Mouse (Mus musculus): ENCODE measurements around the gene Zbtb34. TPM values are rescaled to one million over a fixed set of nuclear protein-coding genes. Genes with fewer than 3 reads are reported as not detected.

The Zbtb34 gene
- 4.5 and 4.8 TPM in 2 replicates for polyA plus RNA-seq (2015; fragmentation: Nextera tagmentation; extraction: Ambion mirVana)

DNA sequence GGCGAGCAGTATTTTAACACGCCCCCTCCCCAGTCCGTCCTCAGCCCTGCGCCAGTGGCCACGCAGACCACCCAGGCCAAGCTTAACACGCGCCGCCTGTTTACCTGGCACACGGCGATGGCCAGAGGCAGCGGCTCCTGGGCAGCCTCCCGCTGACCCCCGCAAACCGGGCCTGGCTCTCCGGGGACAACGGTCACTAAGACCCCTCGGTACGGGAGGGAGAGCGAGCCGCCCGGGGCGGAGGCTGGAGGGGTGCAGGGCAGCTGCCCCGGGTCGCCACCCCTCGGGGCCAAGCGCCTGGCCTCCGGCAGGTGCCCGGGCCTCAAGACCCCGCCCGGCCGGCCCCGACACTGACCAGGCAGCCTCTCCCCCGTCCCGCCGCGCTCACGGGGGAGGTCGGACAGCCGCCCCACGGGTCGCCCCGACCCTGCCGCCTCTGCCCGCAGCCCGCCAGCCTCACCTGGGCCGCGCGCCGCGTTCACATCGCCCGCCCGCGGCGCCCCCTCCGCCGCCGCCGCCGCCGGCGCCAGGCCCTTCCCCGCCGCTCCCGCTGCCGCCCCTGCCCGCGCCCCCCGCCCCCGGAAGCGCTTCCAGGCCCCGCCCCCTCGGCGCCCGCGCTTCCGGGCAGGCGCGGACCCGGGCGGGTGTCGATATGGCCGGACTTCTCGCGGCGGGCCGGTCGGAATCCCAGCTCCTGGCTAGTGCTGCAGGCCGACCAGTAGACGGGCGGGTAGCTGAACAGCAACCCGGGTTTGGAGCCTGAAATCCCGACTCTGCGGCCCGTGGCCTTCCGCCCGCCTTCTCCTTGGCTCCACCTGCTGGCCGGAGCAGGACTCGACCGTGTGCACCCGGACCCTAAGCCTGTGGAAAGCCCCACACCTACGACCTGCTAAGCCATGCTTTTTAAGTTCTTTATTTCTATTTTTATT is at the start of gene Zbtb34:
Gene Zbtb34, minus strand, starts transcription at position 554 of the 929 bp plus-strand sequence.
- peak within 1 kb of the TSS; percentile 79 for H3K27ac ChIP-seq
- no peaks in the 10 kb centered on the region; the same call in 1 of the 2 replicates for H3K36me3 ChIP-seq
- H3K27me3 ChIP-seq (replicated peaks), result no peaks in the 10 kb centered on the region
- under 1% methylated on average over 98 of the region's 102 CpGs for WGBS
- H3K9ac ChIP-seq, result peak within 1 kb of the TSS; percentile 92
- H3K4me3 ChIP-seq (replicated peaks), result peak within 1 kb of the TSS; percentile 99
- peak within 1 kb of the TSS; percentile 91 for H3K4me2 ChIP-seq (replicated peaks)
- H3K4me1 ChIP-seq (replicated peaks), result peaks cover 18% of the 10 kb centered on the region
- peak; percentile 82 for ATAC-seq
- no peaks in the 10 kb centered on the region for H3K9me3 ChIP-seq

DNA sequence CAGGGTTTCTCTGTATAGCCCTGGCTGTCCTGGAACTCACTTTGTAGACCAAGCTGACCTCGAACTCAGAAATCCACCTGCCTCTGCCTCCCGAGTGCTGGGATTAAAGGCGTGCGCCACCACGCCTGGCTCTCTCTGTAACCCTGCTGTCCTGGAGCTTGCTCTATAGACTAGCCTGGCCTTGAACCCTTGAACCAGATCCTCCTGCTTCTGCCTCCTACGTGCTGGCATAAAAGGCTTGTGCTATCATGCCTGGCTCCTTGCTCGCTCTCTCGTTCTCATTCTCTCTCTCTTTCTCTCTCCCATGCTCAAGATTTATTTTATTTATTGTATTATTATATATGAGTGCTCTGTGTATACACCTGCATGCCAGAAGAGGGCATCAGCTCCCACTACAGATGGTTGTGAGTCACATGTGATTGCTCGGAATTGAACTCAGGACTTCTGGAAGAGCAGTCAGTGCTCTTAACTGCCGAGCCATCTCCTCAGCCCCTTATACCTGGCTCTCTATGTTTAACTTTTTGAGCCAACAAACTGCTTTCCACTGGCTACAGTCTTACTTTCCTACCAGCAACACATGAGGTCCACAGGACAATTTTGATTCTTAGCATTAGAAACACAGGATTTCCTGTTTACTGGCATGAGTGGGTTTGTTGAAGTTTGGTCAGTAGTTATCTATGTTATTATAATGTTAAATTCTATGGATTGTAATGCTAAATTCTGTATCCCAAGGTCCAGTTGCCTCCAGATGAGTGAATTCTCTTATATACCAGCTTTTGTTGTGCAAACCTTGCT is 47.0 kb upstream of the Zbtb34 start:
- Histone ChIP-seq H3K4me3 (replicated peaks) (no peak overlapping the region), H3K4me1 (replicated peaks) (no peaks in the 10 kb centered on the region), H3K27ac (no peak overlapping the region), H3K9me3 (no peaks in the 10 kb centered on the region), H3K36me3 (no peaks in the 10 kb centered on the region), H3K4me2 (replicated peaks) (no peak overlapping the region), H3K9ac (no peak overlapping the region), H3K27me3 (replicated peaks) (0 out of 2 replicates have a peak, but pooled peaks cover 4% of the 10 kb centered on the region)
- 89% methylated on average over 10 of the region's 10 CpGs for WGBS
- ATAC-seq, result no peak

- Histone ChIP-seq H3K9me3 (no peaks in the 10 kb centered on the region), H3K9ac (no peak overlapping the region), H3K4me2 (replicated peaks) (no peak overlapping the region), H3K36me3 (no peaks in the 10 kb centered on the region), H3K27me3 (replicated peaks) (0 out of 2 replicates have a peak, but pooled peaks cover 4% of the 10 kb centered on the region), H3K4me1 (replicated peaks) (no peaks in the 10 kb centered on the region), H3K27ac (no peak overlapping the region), H3K4me3 (replicated peaks) (no peak overlapping the region)
- ATAC-seq, result no peak
These were observed 44.8 kb upstream of the Zbtb34 start for GRCm38 (mm10) chr2:33475961-33476360.

GRCm38 (mm10) chr2:33468466-33469097 is 37.5 kb upstream of the Zbtb34 start, which contains the start of gene Zbtb43:
Gene Zbtb43 (minus strand): TSS chr2:33468559.
- peak within 1 kb of the TSS; percentile 82 for H3K9ac ChIP-seq
- no peaks in the 10 kb centered on the region for H3K36me3 ChIP-seq
- H3K4me1 ChIP-seq (replicated peaks), result peaks cover 19% of the 10 kb centered on the region
- H3K27me3 ChIP-seq (replicated peaks), result no peaks in the 10 kb centered on the region
- peak; percentile 96 for ATAC-seq
- H3K4me2 ChIP-seq (replicated peaks), result peak within 1 kb of the TSS; percentile 73
- peak within 1 kb of the TSS; percentile 93 for H3K4me3 ChIP-seq (replicated peaks)
- peak within 1 kb of the TSS; percentile 74 for H3K27ac ChIP-seq
- 5% methylated on average over 36 of the region's 36 CpGs for WGBS
- H3K9me3 ChIP-seq, result no peaks in the 10 kb centered on the region

DNA sequence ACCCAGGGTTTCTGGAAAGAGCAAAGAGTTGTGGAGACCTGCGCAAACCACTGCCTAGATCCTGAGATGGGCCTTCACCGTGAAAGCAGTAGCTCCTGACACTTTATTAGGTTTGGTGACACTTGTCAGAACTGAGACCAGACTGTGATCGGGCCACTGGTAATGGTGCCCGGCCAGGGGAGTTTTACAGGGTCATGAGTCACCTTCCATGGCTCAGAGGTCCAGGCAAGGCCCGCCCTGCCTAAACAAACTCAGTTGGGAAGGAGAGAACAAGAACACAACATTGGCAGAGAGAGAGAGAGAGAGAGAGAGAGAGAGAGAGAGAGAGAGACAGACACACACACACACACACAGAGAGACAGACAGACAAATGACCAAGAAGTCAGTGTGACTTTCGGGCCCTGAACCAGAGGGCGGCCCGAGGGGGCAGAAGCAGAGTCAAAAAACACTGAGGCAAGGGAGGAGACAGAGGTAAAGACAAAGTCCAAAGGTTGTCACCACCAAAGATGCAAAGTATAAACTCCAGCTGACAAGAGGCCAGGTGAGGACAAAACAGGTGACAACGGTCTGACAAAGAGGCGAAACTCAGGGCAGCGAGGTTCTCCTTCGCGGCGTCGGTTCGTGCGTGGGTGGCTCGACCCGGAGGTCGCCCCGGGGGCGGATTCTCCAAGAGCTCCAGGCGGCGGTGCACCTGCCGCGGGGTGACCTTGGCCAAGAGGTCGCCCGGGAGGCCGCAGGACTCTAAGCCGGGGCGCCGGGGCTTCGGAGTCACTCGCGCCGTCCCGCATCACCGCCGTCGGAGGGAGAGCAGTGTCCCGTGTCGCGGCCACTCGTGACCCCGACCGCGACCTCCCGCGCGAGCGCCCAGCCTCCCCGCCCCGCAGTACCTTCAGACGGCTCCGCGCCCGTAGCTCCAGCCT is 36.7 kb upstream of the Zbtb34 start:
- Histone ChIP-seq H3K4me2 (replicated peaks) (peak overlapping the region; percentile 73), H3K4me3 (replicated peaks) (peak overlapping the region; percentile 93), H3K27me3 (replicated peaks) (no peaks in the 10 kb centered on the region), H3K9me3 (no peaks in the 10 kb centered on the region), H3K9ac (peak overlapping the region; percentile 82), H3K27ac (peak overlapping the region; percentile 74), H3K4me1 (replicated peaks) (peaks cover 19% of the 10 kb centered on the region), H3K36me3 (no peaks in the 10 kb centered on the region)
- peak; percentile 73 for ATAC-seq
- WGBS, result 4% methylated on average over 57 of the region's 57 CpGs

DNA sequence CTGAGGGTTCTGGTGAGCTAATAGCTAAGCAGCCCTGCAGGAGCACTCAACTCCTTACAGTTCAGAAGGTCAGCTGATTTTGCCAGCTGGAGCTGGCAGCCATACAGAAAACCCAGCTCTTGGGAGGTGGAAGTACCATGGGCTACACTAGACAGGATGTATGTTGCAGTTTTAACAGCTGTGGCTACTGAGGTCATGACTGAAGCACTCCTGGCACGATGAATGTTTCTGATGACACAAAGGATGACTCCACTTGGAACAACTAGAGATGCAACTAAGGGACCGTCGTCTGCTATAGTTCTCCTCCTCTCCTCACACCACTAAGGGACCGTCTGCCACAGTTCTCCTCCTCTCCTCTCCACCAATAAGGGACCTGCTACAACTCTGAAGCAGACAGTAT is 34.8 kb upstream of the Zbtb34 start:
- Histone ChIP-seq H3K27ac (no peak overlapping the region), H3K4me3 (replicated peaks) (no peak overlapping the region), H3K4me1 (replicated peaks) (peaks cover 19% of the 10 kb centered on the region), H3K9me3 (no peaks in the 10 kb centered on the region), H3K27me3 (replicated peaks) (no peaks in the 10 kb centered on the region), H3K4me2 (replicated peaks) (no peak overlapping the region), H3K36me3 (peaks cover 9% of the 10 kb centered on the region), H3K9ac (no peak overlapping the region)
- ATAC-seq, result no peak
- 52% methylated on average over 4 of the region's 4 CpGs for WGBS

- WGBS, result 77% methylated on average over 5 of the region's 5 CpGs
- Histone ChIP-seq H3K9ac (no peak overlapping the region), H3K9me3 (no peaks in the 10 kb centered on the region), H3K4me1 (replicated peaks) (peaks cover 19% of the 10 kb centered on the region), H3K27me3 (replicated peaks) (no peaks in the 10 kb centered on the region), H3K4me2 (replicated peaks) (no peak overlapping the region), H3K27ac (no peak overlapping the region), H3K36me3 (peaks cover 9% of the 10 kb centered on the region), H3K4me3 (replicated peaks) (no peak overlapping the region)
- no peak for ATAC-seq
These were observed 34.1 kb upstream of the Zbtb34 start for GRCm38 (mm10) chr2:33465215-33465614.

DNA sequence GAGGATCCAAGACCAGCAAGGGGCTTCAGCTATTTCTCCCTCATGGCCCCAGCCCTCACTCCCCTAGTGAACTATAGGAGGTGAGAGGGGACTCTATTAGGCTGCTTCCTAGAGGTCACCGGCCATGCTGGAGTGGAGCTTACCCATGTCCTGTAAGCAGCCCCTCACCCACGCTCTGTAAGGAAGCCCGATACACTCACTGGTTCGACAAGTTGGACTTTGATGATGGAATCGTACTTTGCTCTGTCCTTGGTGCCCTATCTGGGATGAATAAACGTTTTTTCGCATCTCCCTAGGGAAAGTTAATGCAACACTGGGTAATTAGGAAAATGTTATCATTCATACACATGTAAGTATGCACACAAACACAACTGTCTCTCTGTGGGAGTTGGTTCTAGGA is 30.9 kb upstream of the Zbtb34 start:
- no peak overlapping the region for H3K27ac ChIP-seq
- H3K9ac ChIP-seq, result no peak overlapping the region
- 89% methylated on average over 7 of the region's 7 CpGs for WGBS
- peaks cover 14% of the 10 kb centered on the region for H3K4me1 ChIP-seq (replicated peaks)
- H3K27me3 ChIP-seq (replicated peaks), result no peaks in the 10 kb centered on the region
- peaks cover 12% of the 10 kb centered on the region for H3K36me3 ChIP-seq
- no peak overlapping the region for H3K4me3 ChIP-seq (replicated peaks)
- no peaks in the 10 kb centered on the region for H3K9me3 ChIP-seq
- no peak for ATAC-seq
- H3K4me2 ChIP-seq (replicated peaks), result no peak overlapping the region

DNA sequence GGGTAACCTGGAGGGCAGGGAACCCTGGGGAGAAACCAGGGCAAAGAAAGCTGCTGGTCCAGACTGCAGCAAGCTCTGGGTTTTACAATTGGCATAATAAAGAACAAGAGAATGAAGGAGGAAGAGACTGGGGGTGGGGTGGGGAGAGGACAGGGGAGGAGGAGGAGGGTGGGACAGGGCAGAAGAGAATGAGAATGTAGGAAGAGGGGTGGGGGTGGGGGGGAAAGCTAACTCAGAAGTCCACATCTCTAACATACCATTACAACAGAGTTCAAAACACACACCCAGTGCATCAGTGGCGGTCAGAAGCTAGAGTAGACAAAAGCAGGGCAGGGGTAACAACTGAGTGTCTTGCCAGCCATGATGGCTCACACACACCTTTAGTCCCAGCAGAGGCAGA is 29.9 kb upstream of the Zbtb34 start:
- peaks cover 12% of the 10 kb centered on the region for H3K36me3 ChIP-seq
- no peak overlapping the region for H3K4me3 ChIP-seq (replicated peaks)
- H3K9ac ChIP-seq, result no peak overlapping the region
- peaks cover 8% of the 10 kb centered on the region for H3K4me1 ChIP-seq (replicated peaks)
- 90% methylated on average over 1 of the region's 1 CpGs for WGBS
- no peak overlapping the region for H3K4me2 ChIP-seq (replicated peaks)
- no peak overlapping the region for H3K27ac ChIP-seq
- no peak for ATAC-seq
- H3K9me3 ChIP-seq, result no peaks in the 10 kb centered on the region
- H3K27me3 ChIP-seq (replicated peaks), result no peaks in the 10 kb centered on the region

DNA sequence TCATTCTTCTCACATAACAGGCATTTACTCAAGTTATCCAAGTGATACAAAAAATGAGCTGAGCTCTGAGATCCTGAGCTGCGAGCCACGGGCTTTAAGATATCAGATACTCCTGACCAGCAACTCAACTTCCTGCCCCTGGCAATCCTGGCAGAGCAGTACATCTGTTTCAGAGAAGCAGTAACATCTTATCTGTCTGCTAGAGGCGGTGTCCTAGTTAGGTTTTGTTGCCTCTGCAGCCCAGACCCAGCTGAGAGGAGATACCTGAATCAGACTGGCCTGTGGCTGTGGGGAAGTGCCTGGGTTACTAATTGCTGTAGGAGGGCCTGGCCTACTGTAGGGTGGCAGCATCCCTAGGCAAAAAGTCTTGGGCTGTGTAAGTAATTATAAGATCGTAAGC is 28.5 kb upstream of the Zbtb34 start:
- no peak overlapping the region for H3K27ac ChIP-seq
- H3K27me3 ChIP-seq (replicated peaks), result no peaks in the 10 kb centered on the region
- H3K4me2 ChIP-seq (replicated peaks), result no peak overlapping the region
- H3K4me3 ChIP-seq (replicated peaks), result no peak overlapping the region
- H3K9ac ChIP-seq, result no peak overlapping the region
- no peaks in the 10 kb centered on the region for H3K9me3 ChIP-seq
- WGBS, result 79% methylated on average over 4 of the region's 4 CpGs
- H3K4me1 ChIP-seq (replicated peaks), result no peaks in the 10 kb centered on the region
- H3K36me3 ChIP-seq, result peaks cover 14% of the 10 kb centered on the region
- no peak for ATAC-seq

- Histone ChIP-seq H3K27ac (no peak overlapping the region), H3K27me3 (replicated peaks) (no peaks in the 10 kb centered on the region), H3K9ac (no peak overlapping the region), H3K4me2 (replicated peaks) (no peak overlapping the region), H3K4me1 (replicated peaks) (0 out of 2 replicates have a peak, but pooled peaks cover 3% of the 10 kb centered on the region), H3K4me3 (replicated peaks) (no peak overlapping the region), H3K9me3 (no peaks in the 10 kb centered on the region), H3K36me3 (peaks cover 30% of the 10 kb centered on the region)
- 77% methylated on average over 3 of the region's 3 CpGs for WGBS
- no peak for ATAC-seq
These were observed 25.6 kb upstream of the Zbtb34 start for GRCm38 (mm10) chr2:33456696-33457095.

All from intestine, embryonic 15.5 days (tissue).